Mouse (Mus musculus): ENCODE results near the gene Uqcrq. TPM values are rescaled to one million over a fixed set of nuclear protein-coding genes. Genes with fewer than 3 reads are reported as not detected.

The Uqcrq gene
- total RNA-seq, 1 experiment, result 76.9 TPM

DNA sequence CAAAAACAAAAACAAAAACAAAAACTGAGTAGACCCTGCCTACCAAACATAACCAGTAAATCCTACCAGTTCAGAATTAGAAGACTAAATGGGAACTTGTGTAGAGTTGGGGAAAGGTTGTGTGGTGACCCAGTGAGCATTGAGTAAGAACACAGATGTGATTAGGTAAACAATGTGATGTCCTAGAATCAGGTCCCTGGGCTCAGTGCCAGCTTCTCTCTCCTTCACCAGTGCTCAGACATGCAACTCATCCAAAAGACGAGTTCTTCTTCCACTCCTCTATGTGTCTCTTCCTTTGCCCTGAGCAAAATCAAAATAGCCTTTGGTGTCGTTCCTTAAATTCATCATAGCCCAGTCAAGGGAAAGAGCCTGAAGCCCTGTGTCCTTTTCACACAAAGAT lies 5.8 kb downstream of the Uqcrq start:
- Histone ChIP-seq H3K27ac (ENCODE audit: insufficient read depth, low read depth, low read length, poor library complexity, severe bottlenecking) (no peak overlapping the region), H3K4me3 (ENCODE audit: insufficient read depth in 1 of 2, low read depth in 1 of 2, low read length in 2 of 2, poor library complexity in 1 of 2, severe bottlenecking in 1 of 2) (no peak overlapping the region), H3K4me1 (ENCODE audit: control insufficient read depth in 2 of 2, insufficient read depth in 2 of 2, low read length in 2 of 2, poor library complexity in 1 of 2) (peaks cover 0 to 1% of the 10 kb centered on the region in 2 experiments; a peak in 1 of 4 replicates), H3K9me3 (ENCODE audit: control insufficient read depth, insufficient read depth, low read depth, low read length) (no peaks in the 10 kb centered on the region), H3K9ac (ENCODE audit: insufficient read depth, low read depth, low read length, poor library complexity, severe bottlenecking) (no peak overlapping the region), H3K36me3 (ENCODE audit: control insufficient read depth, insufficient read depth, low read length, poor library complexity, severe bottlenecking) (peaks cover 10% of the 10 kb centered on the region)
- in situ Hi-C loops (cut with MboI; ENCODE audit: low sequenced_read_pairs in 2 of 2, unreplicated experiment in 2 of 2), result no loop called here
- no peak for DNase-seq (ENCODE audit: low read depth, low spot score)
- no peak for TF ChIP-seq MAFK (IDR thresholded peaks at IDR 0.05; ENCODE audit: insufficient read depth, low read depth, low read length)
- no peak for TF ChIP-seq ZC3H11A (IDR thresholded peaks at IDR 0.05; ENCODE audit: borderline replicate concordance, low read depth, low read length)
- no peak for TF ChIP-seq CHD2 (IDR thresholded peaks at IDR 0.05; ENCODE audit: low read depth, low read length)
- no peak for TF ChIP-seq ZNF384 (IDR thresholded peaks at IDR 0.05; ENCODE audit: low read depth, low read length)
- TF ChIP-seq HCFC1 (IDR thresholded peaks at IDR 0.05; ENCODE audit: borderline replicate concordance, insufficient read depth, low read length), result no peak

DNA sequence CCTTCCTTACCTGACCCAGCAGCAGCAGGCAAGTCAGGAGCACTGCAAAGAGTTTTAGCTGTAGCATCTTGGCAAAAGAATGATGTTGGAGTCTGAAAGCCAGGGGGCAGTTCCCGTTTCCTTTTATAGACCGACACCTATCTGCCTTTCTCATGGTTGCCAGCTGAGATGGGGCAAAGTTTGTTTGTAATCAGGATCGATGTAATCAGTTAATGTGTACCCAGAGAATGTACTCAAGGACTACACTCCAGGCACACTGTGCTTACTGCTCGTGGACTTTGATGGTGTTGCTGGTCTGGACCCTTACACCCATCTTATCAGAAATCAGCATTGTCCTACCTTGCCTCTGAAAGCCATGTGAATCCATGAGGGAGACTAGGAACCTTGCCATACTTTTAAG lies 7.6 kb downstream of the Uqcrq start, which contains the start of gene Leap2:
TSS of gene Leap2 (minus strand) at position 135 of the 400 bp plus-strand sequence.
- TF ChIP-seq ZC3H11A (IDR thresholded peaks at IDR 0.05; ENCODE audit: borderline replicate concordance, low read depth, low read length) (no peak), CHD2 (IDR thresholded peaks at IDR 0.05; ENCODE audit: low read depth, low read length) (no peak)
- H3K36me3 ChIP-seq (ENCODE audit: control insufficient read depth, insufficient read depth, low read length, poor library complexity, severe bottlenecking), result peaks cover 11% of the 10 kb centered on the region
- H3K9me3 ChIP-seq (ENCODE audit: control insufficient read depth, insufficient read depth, low read depth, low read length), result no peaks in the 10 kb centered on the region
- no peak within 1 kb of the TSS for H3K9ac ChIP-seq (ENCODE audit: insufficient read depth, low read depth, low read length, poor library complexity, severe bottlenecking)
- no peaks in the 10 kb centered on the region for H3K4me1 ChIP-seq (ENCODE audit: control insufficient read depth in 2 of 2, insufficient read depth in 2 of 2, low read length in 2 of 2, poor library complexity in 1 of 2)
- in situ Hi-C loops (cut with MboI; ENCODE audit: low sequenced_read_pairs in 2 of 2, unreplicated experiment in 2 of 2), result no loop called here
- no peak within 1 kb of the TSS for H3K4me3 ChIP-seq (ENCODE audit: insufficient read depth in 1 of 2, low read depth in 1 of 2, low read length in 2 of 2, poor library complexity in 1 of 2, severe bottlenecking in 1 of 2)
- DNase-seq (ENCODE audit: low read depth, low spot score), result no peak
- no peak within 1 kb of the TSS for H3K27ac ChIP-seq (ENCODE audit: insufficient read depth, low read depth, low read length, poor library complexity, severe bottlenecking)

DNA sequence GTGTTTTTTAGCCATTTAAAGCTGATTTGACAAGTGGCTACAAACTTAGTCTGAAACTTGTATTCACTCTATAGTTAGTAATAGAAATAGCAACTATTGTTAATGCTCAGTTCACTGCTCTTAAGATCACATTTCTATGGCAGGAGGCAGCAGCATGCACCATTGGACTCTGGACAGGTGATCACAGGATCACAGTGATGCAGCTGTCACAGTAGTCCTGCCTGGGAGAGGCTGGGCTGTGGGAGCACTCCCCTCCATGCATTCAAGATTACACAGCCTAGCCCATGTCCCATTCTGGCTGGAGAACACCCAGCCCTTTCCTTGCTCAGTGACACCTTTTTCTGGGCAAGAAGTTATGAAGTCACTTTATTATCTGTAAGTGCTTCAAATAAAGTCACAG lies 12.6 kb downstream of the Uqcrq start:
- Histone ChIP-seq H3K36me3 (ENCODE audit: control insufficient read depth, insufficient read depth, low read length, poor library complexity, severe bottlenecking) (peaks cover 26% of the 10 kb centered on the region), H3K4me3 (ENCODE audit: insufficient read depth in 1 of 2, low read depth in 1 of 2, low read length in 2 of 2, poor library complexity in 1 of 2, severe bottlenecking in 1 of 2) (no peak overlapping the region), H3K9ac (ENCODE audit: insufficient read depth, low read depth, low read length, poor library complexity, severe bottlenecking) (no peak overlapping the region), H3K9me3 (ENCODE audit: control insufficient read depth, insufficient read depth, low read depth, low read length) (no peaks in the 10 kb centered on the region), H3K4me1 (ENCODE audit: control insufficient read depth in 2 of 2, insufficient read depth in 2 of 2, low read length in 2 of 2, poor library complexity in 1 of 2) (no peaks in the 10 kb centered on the region), H3K27ac (ENCODE audit: insufficient read depth, low read depth, low read length, poor library complexity, severe bottlenecking) (no peak overlapping the region)
- in situ Hi-C loops (cut with MboI; ENCODE audit: low sequenced_read_pairs in 2 of 2, unreplicated experiment in 2 of 2), result no loop called here
- no peak for DNase-seq (ENCODE audit: low read depth, low spot score)
- TF ChIP-seq ZNF384 (IDR thresholded peaks at IDR 0.05; ENCODE audit: low read depth, low read length), result no peak
- TF ChIP-seq ZC3H11A (IDR thresholded peaks at IDR 0.05; ENCODE audit: borderline replicate concordance, low read depth, low read length), result no peak
- TF ChIP-seq MAFK (IDR thresholded peaks at IDR 0.05; ENCODE audit: insufficient read depth, low read depth, low read length), result no peak
- no peak for TF ChIP-seq HCFC1 (IDR thresholded peaks at IDR 0.05; ENCODE audit: borderline replicate concordance, insufficient read depth, low read length)
- TF ChIP-seq CHD2 (IDR thresholded peaks at IDR 0.05; ENCODE audit: low read depth, low read length), result no peak

DNA sequence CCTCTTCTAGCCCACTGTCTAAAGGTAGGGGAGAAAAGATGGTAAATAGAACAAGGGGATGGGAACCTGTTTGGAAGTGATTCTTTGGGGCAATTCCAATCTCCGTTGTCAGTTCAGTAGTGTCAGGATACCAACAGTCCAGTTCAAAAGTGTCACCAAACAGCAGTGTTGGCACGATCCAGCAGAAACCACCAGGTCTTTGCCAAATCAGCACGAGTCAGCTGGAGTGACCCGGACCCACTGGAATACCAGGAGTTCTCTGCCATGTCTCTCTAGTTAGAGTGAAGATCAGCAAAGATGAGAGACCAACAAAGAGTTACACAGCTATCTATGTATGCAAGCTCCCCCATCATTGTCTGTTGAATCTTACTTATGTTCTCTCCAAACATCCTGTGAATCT lies 16.8 kb downstream of the Uqcrq start:
- TF ChIP-seq ZNF384 (IDR thresholded peaks at IDR 0.05; ENCODE audit: low read depth, low read length) (no peak), CHD2 (IDR thresholded peaks at IDR 0.05; ENCODE audit: low read depth, low read length) (no peak)
- in situ Hi-C loops (cut with MboI; ENCODE audit: low sequenced_read_pairs in 2 of 2, unreplicated experiment in 2 of 2), result no loop called here
- H3K36me3 ChIP-seq (ENCODE audit: control insufficient read depth, insufficient read depth, low read length, poor library complexity, severe bottlenecking), result peaks cover 33% of the 10 kb centered on the region

DNA sequence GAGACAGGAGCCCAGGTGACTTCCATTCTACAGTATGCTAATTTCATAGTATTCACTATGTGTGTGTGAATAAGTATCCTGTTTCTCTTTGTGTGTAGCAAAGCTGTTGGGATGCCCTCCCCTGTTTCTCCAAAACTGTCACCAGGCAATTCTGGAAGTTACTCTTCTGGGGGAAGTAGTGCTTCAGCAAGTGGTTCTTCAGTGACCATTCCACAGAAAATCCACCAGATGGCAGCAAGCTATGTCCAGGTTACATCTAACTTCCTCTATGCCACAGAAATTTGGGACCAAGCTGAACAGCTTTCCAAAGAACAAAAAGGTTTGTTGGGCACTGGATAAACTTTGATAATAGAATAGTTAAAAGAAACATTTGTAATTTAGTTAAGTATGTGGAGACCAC lies 18.9 kb downstream of the Uqcrq start:
- TF ChIP-seq ZC3H11A (IDR thresholded peaks at IDR 0.05; ENCODE audit: borderline replicate concordance, low read depth, low read length), result no peak
- TF ChIP-seq MAFK (IDR thresholded peaks at IDR 0.05; ENCODE audit: insufficient read depth, low read depth, low read length), result no peak
- no peak for TF ChIP-seq HCFC1 (IDR thresholded peaks at IDR 0.05; ENCODE audit: borderline replicate concordance, insufficient read depth, low read length)
- no peak for TF ChIP-seq ZNF384 (IDR thresholded peaks at IDR 0.05; ENCODE audit: low read depth, low read length)
- no peak for TF ChIP-seq CHD2 (IDR thresholded peaks at IDR 0.05; ENCODE audit: low read depth, low read length)
- in situ Hi-C loops (cut with MboI; ENCODE audit: low sequenced_read_pairs in 2 of 2, unreplicated experiment in 2 of 2), result no loop called here
- peaks cover 31% of the 10 kb centered on the region for H3K36me3 ChIP-seq (ENCODE audit: control insufficient read depth, insufficient read depth, low read length, poor library complexity, severe bottlenecking)

More for the DNA sequence above, 16.8 kb downstream of the Uqcrq start:
- Histone ChIP-seq H3K4me1 (ENCODE audit: control insufficient read depth in 2 of 2, insufficient read depth in 2 of 2, low read length in 2 of 2, poor library complexity in 1 of 2) (no peaks in the 10 kb centered on the region), H3K4me3 (ENCODE audit: insufficient read depth in 1 of 2, low read depth in 1 of 2, low read length in 2 of 2, poor library complexity in 1 of 2, severe bottlenecking in 1 of 2) (no peak overlapping the region), H3K9ac (ENCODE audit: insufficient read depth, low read depth, low read length, poor library complexity, severe bottlenecking) (no peak overlapping the region), H3K9me3 (ENCODE audit: control insufficient read depth, insufficient read depth, low read depth, low read length) (no peaks in the 10 kb centered on the region), H3K27ac (ENCODE audit: insufficient read depth, low read depth, low read length, poor library complexity, severe bottlenecking) (no peak overlapping the region)
- DNase-seq (ENCODE audit: low read depth, low spot score), result no peak

More for the DNA sequence above, 18.9 kb downstream of the Uqcrq start:
- DNase-seq (ENCODE audit: low read depth, low spot score), result no peak
- H3K4me3 ChIP-seq (ENCODE audit: insufficient read depth in 1 of 2, low read depth in 1 of 2, low read length in 2 of 2, poor library complexity in 1 of 2, severe bottlenecking in 1 of 2), result no peak overlapping the region
- no peak overlapping the region for H3K27ac ChIP-seq (ENCODE audit: insufficient read depth, low read depth, low read length, poor library complexity, severe bottlenecking)
- H3K9me3 ChIP-seq (ENCODE audit: control insufficient read depth, insufficient read depth, low read depth, low read length), result no peaks in the 10 kb centered on the region
- no peaks in the 10 kb centered on the region for H3K4me1 ChIP-seq (ENCODE audit: control insufficient read depth in 2 of 2, insufficient read depth in 2 of 2, low read length in 2 of 2, poor library complexity in 1 of 2)
- H3K9ac ChIP-seq (ENCODE audit: insufficient read depth, low read depth, low read length, poor library complexity, severe bottlenecking), result no peak overlapping the region

All from ES-E14 (cell line).